ENCODE assay signal across 25 mouse cellular contexts in genomic region chr7:132465897-132466296, GRCm38 (mm10).
DNase-seq lines count a peak whose midpoint lies in the region; ATAC-seq lines count a peak whose summit lies in the region.
"Had no signal": no experiment of that assay in that cellular context is flagged by ENCODE, and none has a peak within 500 bp of the region (broad histone marks: within the 10 kb centered on the region; RNA-seq: fewer than 3 reads in every experiment).

No protein-coding gene starts in this region.

- DNase-seq in 416B (ENCODE audit: low read depth) = peak; percentile 49
- peak; percentile 14 for DNase-seq in c-Kit-positive CD71-negative TER-119-negative erythroid progenitor cells, embryonic 14.5 days (ENCODE audit: low read depth)
- no peak for DNase-seq in spleen, postnatal 36 days (ENCODE audit: low spot score in 2 of 2)
- no peak for DNase-seq in spleen, postnatal 10 days (ENCODE audit: low spot score in 2 of 2)
- DNase-seq: adrenal gland, postnatal 10 days; adrenal gland, postnatal 36 days; cerebellum, adult 11 months; cerebellum, adult 2 months; cerebellum, postnatal 36 days; forebrain, postnatal 0 days; gastrocnemius, adult 2 months; gastrocnemius, postnatal 14 days; heart, adult 18-20 months; heart, postnatal 14 days; heart, postnatal 4 days had no signal

- H3K27ac ChIP-seq in forebrain, embryonic 12.5 days = no peak overlapping the region
- H3K27ac ChIP-seq: forebrain, embryonic 10.5 days; gastrocnemius, adult 2 months; heart, embryonic 10.5 days; heart, embryonic 13.5 days; hindbrain, embryonic 14.5 days; hindbrain, postnatal 0 days had no signal

- no peaks in the 10 kb centered on the region for H3K36me3 ChIP-seq in forebrain, embryonic 12.5 days (replicated peaks)
- H3K36me3 ChIP-seq: forebrain, embryonic 10.5 days; heart, embryonic 10.5 days; heart, embryonic 13.5 days had no signal

- peak; percentile 81 for ATAC-seq in megakaryocyte, adult 5-6 weeks (ENCODE audit: poor library complexity, severe bottlenecking)
- peak; percentile 52 for ATAC-seq in neutrophil, adult 5-6 weeks (ENCODE audit: extremely low read depth, insufficient number of reproducible peaks, low FRiP score, poor library complexity, severe bottlenecking)
- no peak for ATAC-seq in forebrain, embryonic 12.5 days (ENCODE audit: low FRiP score)
- ATAC-seq: CD4-positive, CD25-positive, alpha-beta regulatory T cell, adult 4 months; forebrain, embryonic 14.5 days; forebrain, postnatal 0 days; hindbrain, postnatal 0 days had no signal

- H3K9ac ChIP-seq in forebrain, embryonic 12.5 days = no peak overlapping the region
- H3K9ac ChIP-seq: forebrain, postnatal 0 days; heart, embryonic 13.5 days; hindbrain, embryonic 14.5 days had no signal

- no peaks in the 10 kb centered on the region; the same call in 1 of the 2 replicates for H3K4me1 ChIP-seq in forebrain, embryonic 12.5 days
- H3K4me1 ChIP-seq: forebrain, embryonic 10.5 days; heart, embryonic 10.5 days; heart, embryonic 13.5 days had no signal

- no peak overlapping the region for H3K4me3 ChIP-seq in forebrain, embryonic 12.5 days (replicated peaks)
- H3K4me3 ChIP-seq: forebrain, embryonic 10.5 days; gastrocnemius, adult 2 months; heart, embryonic 10.5 days; heart, embryonic 13.5 days had no signal

- H3K4me2 ChIP-seq in forebrain, embryonic 12.5 days = no peak overlapping the region
- H3K4me2 ChIP-seq: heart, embryonic 13.5 days; hindbrain, embryonic 14.5 days had no signal

- WGBS in forebrain, embryonic 12.5 days = 84% methylated on average over 5 of the region's 5 CpGs

- H3K9me3 ChIP-seq in forebrain, embryonic 12.5 days = no peaks in the 10 kb centered on the region
- H3K9me3 ChIP-seq: forebrain, embryonic 10.5 days; heart, embryonic 10.5 days; heart, embryonic 13.5 days had no signal

- H3K27me3 ChIP-seq in forebrain, embryonic 12.5 days = no peaks in the 10 kb centered on the region
- H3K27me3 ChIP-seq: heart, embryonic 13.5 days had no signal

Comparison
In these comparisons a context has a peak if more than half of its experiments do, and no peak if none do; other contexts are left out.
1. DNase-seq: peak in 416B (single experiment) and c-Kit-positive CD71-negative TER-119-negative erythroid progenitor cells, embryonic 14.5 days (single experiment); none in spleen, postnatal 36 days (0 of 2) and spleen, postnatal 10 days (0 of 2).